Mouse (Mus musculus): ENCODE results near the gene Gm37240. TPM values are rescaled to one million over a fixed set of nuclear protein-coding genes. Genes with fewer than 3 reads are reported as not detected.

The Gm37240 gene
- polyA plus RNA-seq, 1 experiment from 2014 or later: 2.8 TPM

- H3K27ac ChIP-seq (replicated peaks): no peak overlapping the region
- no peaks in the 10 kb centered on the region for H3K9me3 ChIP-seq
- H3K27me3 ChIP-seq (replicated peaks; ENCODE audit: low read depth, poor library complexity, severe bottlenecking): peaks cover 29% of the 10 kb centered on the region
- WGBS: 88% methylated on average over 6 of the region's 6 CpGs
- H3K4me3 ChIP-seq: no peak overlapping the region
- no peaks in the 10 kb centered on the region for H3K36me3 ChIP-seq (replicated peaks)
- peaks cover 9% of the 10 kb centered on the region; the same call in 1 of the 2 replicates for H3K4me1 ChIP-seq
- no peak for DNase-seq (ENCODE audit: low spot score)
Measured at GRCm38 (mm10) chr3:84597996-84598734, 1289.2 kb downstream of the Gm37240 start.

- DNase-seq (ENCODE audit: low spot score): no peak
- Histone ChIP-seq H3K4me3 (peak overlapping the region; percentile 43), H3K9me3 (no peaks in the 10 kb centered on the region), H3K27ac (replicated peaks) (no peak overlapping the region), H3K4me1 (peaks cover 9% of the 10 kb centered on the region; the same call in 1 of the 2 replicates), H3K27me3 (replicated peaks; ENCODE audit: low read depth, poor library complexity, severe bottlenecking) (peaks cover 34% of the 10 kb centered on the region), H3K36me3 (replicated peaks) (no peaks in the 10 kb centered on the region)
- 53% methylated on average over 5 of the region's 5 CpGs for WGBS
Measured at GRCm38 (mm10) chr3:84595677-84596234, 1291.6 kb downstream of the Gm37240 start.

DNA sequence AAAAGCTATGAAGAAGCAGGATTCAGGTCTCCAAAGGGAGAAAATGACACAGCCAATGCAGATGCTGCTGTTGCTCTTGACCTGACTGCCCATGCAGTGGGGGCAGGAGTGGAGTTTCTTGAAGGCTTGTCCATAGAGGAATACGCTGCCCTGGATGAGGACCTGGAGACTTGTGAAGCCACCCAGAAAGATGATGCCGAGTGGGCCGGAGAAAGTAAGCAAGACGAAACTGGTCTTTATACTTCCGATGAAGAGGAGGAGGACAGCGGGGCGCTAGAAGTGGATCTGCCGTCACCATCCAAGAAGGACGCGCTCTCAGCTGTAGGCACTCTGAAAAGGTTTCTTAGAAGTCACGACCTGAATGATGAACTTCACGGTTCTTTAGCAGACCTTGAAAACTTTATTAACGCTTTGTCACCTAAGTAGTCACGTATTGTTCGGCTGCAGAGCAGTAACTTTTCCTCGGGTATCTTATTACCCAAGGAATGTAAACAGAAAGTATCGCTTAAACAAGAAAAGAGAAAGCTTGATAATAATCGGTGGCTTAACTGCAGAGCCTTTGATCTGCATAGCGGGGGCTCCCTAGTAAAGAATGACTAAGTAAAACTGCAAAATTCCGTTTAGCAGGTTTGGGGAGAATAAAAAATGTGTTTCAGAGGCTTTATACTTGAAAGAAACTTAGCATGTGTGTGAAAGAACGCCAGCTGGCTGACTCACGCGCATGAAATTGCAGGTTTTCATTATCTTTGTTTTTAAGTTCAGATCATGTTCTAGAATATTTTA is 1292.2 kb downstream of the Gm37240 start:
- DNase-seq (ENCODE audit: low spot score): peak; percentile 20
- no peaks in the 10 kb centered on the region for H3K9me3 ChIP-seq
- H3K36me3 ChIP-seq (replicated peaks): no peaks in the 10 kb centered on the region
- H3K4me1 ChIP-seq: peaks cover 9% of the 10 kb centered on the region; the same call in 1 of the 2 replicates
- no peak overlapping the region for H3K27ac ChIP-seq (replicated peaks)
- peaks cover 34% of the 10 kb centered on the region for H3K27me3 ChIP-seq (replicated peaks; ENCODE audit: low read depth, poor library complexity, severe bottlenecking)
- 20% methylated on average over 23 of the region's 23 CpGs for WGBS
- H3K4me3 ChIP-seq: peak overlapping the region; percentile 43

DNA sequence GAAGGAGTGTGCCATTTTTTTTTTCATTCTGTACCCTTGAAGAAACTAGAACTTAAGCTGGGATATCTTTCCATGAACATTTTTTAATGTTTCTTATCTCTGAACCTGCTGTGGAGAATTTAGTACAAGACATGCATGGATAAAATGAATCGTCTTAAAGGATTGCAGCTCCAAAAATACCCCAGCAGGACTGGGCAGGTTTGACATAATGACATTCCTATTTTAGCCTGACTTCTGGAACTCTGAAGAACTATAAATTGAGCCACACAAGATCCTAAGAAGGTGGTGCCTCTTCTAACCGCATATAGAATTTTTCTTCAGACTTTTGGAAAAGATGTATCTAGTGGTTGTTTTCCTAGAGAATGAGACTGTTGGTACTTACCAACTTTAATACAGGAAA is 1294.0 kb downstream of the Gm37240 start, which contains the start of gene Tigd4:
Gene Tigd4 (plus strand): TSS at position 301 of the 400 bp plus-strand sequence.
- 91% methylated on average over 2 of the region's 2 CpGs for WGBS
- Histone ChIP-seq H3K4me3 (no peak within 1 kb of the TSS), H3K27ac (replicated peaks) (no peak within 1 kb of the TSS), H3K36me3 (replicated peaks) (no peaks in the 10 kb centered on the region), H3K4me1 (peaks cover 9% of the 10 kb centered on the region; the same call in 1 of the 2 replicates), H3K27me3 (replicated peaks; ENCODE audit: low read depth, poor library complexity, severe bottlenecking) (peaks cover 34% of the 10 kb centered on the region), H3K9me3 (no peaks in the 10 kb centered on the region)
- no peak for DNase-seq (ENCODE audit: low spot score)

DNA sequence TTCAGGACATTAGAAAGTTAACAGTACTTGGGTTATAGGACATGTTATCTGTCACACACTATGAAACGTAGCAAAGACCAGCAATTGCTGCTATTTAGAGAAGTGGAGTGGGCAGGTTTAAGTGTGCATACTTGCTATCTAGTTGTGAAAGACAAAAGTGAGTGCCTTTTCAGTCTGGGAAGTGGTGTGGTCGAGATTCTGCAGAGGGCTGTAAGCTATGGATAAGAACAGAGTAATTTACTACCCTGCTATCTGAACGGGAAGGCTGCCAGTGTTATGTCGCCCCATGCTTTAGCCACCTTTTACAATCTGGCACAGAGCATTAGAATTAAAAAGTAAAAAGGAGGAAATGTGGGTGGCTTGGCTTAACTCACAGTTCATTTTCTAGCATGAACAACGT is 1300.6 kb downstream of the Gm37240 start:
- Histone ChIP-seq H3K27me3 (replicated peaks; ENCODE audit: low read depth, poor library complexity, severe bottlenecking) (0 out of 2 replicates have a peak, but pooled peaks cover 8% of the 10 kb centered on the region), H3K27ac (replicated peaks) (no peak overlapping the region), H3K36me3 (replicated peaks) (no peaks in the 10 kb centered on the region), H3K4me3 (no peak overlapping the region), H3K9me3 (no peaks in the 10 kb centered on the region), H3K4me1 (peaks cover 10% of the 10 kb centered on the region)
- WGBS: 66% methylated on average over 5 of the region's 5 CpGs
- no peak for DNase-seq (ENCODE audit: low spot score)

- Histone ChIP-seq H3K4me3 (peak overlapping the region; percentile 92), H3K9me3 (no peaks in the 10 kb centered on the region), H3K27ac (replicated peaks) (peak overlapping the region; percentile 91), H3K36me3 (replicated peaks) (no peaks in the 10 kb centered on the region), H3K4me1 (peaks cover 25% of the 10 kb centered on the region), H3K27me3 (replicated peaks; ENCODE audit: low read depth, poor library complexity, severe bottlenecking) (0 out of 2 replicates have a peak, but pooled peaks cover 8% of the 10 kb centered on the region)
- under 1% methylated on average over 27 of the region's 27 CpGs for WGBS
- no peak for DNase-seq (ENCODE audit: low spot score)
Measured at GRCm38 (mm10) chr3:84582913-84583276, 1304.4 kb downstream of the Gm37240 start.

DNA sequence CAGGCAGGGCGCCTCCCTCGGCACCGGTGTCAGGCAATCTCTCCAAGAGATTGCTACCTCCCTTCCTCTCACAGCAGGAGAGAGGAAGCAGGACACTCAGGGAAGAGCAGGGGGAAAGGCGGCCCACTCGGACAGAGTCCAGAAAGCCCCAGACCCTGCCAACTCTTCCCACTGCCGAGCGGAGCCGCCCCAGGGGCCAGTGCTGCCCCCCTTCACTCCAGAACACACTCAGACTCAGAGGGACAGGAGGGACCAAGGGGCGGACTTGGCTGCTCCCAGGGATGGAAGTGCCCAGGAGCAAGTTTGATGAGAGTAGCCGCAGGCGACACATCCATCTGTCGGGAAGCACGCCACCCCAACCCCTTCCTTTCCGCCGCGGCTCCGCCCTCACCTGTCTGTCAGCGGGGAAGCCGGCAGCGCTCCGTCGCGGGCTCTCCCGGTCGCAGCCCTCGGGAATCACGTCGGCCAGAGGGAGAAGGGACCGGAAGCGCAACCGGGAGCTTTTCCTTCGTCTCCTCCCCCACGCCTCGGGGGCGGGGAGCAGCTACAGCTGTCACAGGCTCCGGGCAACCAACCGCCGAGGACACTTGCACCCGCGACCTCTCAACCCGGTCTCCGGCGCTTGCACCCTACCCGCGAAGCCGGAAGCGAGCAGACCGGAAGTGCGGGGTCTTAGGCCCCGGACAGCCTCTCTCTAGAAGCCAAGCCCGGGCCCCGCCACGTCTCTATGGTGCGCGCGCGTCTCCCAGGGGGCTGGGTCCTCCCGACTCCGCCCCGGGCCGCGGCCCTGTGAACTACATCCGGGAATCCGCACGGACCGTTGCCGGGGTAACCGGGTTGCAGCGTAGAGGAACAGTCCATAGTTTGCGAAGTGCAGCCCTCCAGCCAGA is 1305.0 kb downstream of the Gm37240 start, which contains the start of gene Arfip1:
Gene Arfip1 (minus strand): TSS at position 603 of the 890 bp plus-strand sequence.
- 0 out of 2 replicates have a peak, but pooled peaks cover 8% of the 10 kb centered on the region for H3K27me3 ChIP-seq (replicated peaks; ENCODE audit: low read depth, poor library complexity, severe bottlenecking)

GRCm38 (mm10) chr3:84581696-84582022 is 1305.7 kb downstream of the Gm37240 start:
- Histone ChIP-seq H3K27me3 (replicated peaks; ENCODE audit: low read depth, poor library complexity, severe bottlenecking) (0 out of 2 replicates have a peak, but pooled peaks cover 8% of the 10 kb centered on the region), H3K4me1 (peaks cover 25% of the 10 kb centered on the region), H3K27ac (replicated peaks) (peak overlapping the region; percentile 91), H3K9me3 (no peaks in the 10 kb centered on the region), H3K36me3 (replicated peaks) (no peaks in the 10 kb centered on the region), H3K4me3 (peak overlapping the region; percentile 92)
- WGBS: under 1% methylated on average over 4 of the region's 4 CpGs
- DNase-seq (ENCODE audit: low spot score): no peak

More for the DNA sequence above, 1305.0 kb downstream of the Gm37240 start, which contains the start of gene Arfip1:
- Histone ChIP-seq H3K4me3 (peak within 1 kb of the TSS; percentile 92), H3K27ac (replicated peaks) (peak within 1 kb of the TSS; percentile 91), H3K4me1 (peaks cover 25% of the 10 kb centered on the region), H3K36me3 (replicated peaks) (no peaks in the 10 kb centered on the region), H3K9me3 (no peaks in the 10 kb centered on the region)
- under 1% methylated on average over 70 of the region's 70 CpGs for WGBS
- peak; percentile 99 for DNase-seq (ENCODE audit: low spot score)

- H3K9me3 ChIP-seq: no peaks in the 10 kb centered on the region
- H3K27ac ChIP-seq (replicated peaks): no peak overlapping the region
- DNase-seq (ENCODE audit: low spot score): no peak
- H3K36me3 ChIP-seq (replicated peaks): no peaks in the 10 kb centered on the region
- 0 out of 2 replicates have a peak, but pooled peaks cover 4% of the 10 kb centered on the region for H3K27me3 ChIP-seq (replicated peaks; ENCODE audit: low read depth, poor library complexity, severe bottlenecking)
- WGBS: 69% methylated on average over 4 of the region's 4 CpGs
- peak overlapping the region; percentile 92; the same call in 1 of the 2 replicates for H3K4me3 ChIP-seq
- peaks cover 25% of the 10 kb centered on the region for H3K4me1 ChIP-seq
Measured at GRCm38 (mm10) chr3:84580716-84581115, 1306.6 kb downstream of the Gm37240 start.

DNA sequence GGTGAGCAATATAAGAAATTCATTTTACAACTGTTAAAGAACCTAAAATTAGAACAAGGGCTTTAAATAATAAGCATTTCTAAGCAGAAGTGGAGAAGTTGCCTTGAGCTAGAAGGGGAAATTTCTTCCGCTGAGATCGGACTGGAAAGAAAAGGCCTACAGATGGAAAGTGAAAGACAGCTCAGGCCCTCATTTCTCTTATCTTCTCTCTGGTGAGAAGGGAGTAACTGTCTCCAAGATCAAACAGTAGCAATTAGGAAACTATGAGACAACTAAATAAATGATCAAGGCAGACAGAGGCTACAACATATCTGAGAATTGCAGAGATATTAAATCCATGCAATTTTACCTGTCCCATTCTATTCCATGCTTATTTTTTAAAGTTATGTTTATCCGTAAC is 1316.8 kb downstream of the Gm37240 start:
- no peak overlapping the region for H3K4me3 ChIP-seq
- 0 out of 2 replicates have a peak, but pooled peaks cover 3% of the 10 kb centered on the region for H3K4me1 ChIP-seq
- no peak for DNase-seq (ENCODE audit: low spot score)
- H3K27ac ChIP-seq (replicated peaks): no peak overlapping the region
- H3K36me3 ChIP-seq (replicated peaks): no peaks in the 10 kb centered on the region
- WGBS: 85% methylated on average over 3 of the region's 3 CpGs
- no peaks in the 10 kb centered on the region for H3K27me3 ChIP-seq (replicated peaks; ENCODE audit: low read depth, poor library complexity, severe bottlenecking)
- H3K9me3 ChIP-seq: no peaks in the 10 kb centered on the region

- Histone ChIP-seq H3K36me3 (replicated peaks) (no peaks in the 10 kb centered on the region), H3K9me3 (no peaks in the 10 kb centered on the region), H3K27ac (replicated peaks) (no peak overlapping the region), H3K27me3 (replicated peaks; ENCODE audit: low read depth, poor library complexity, severe bottlenecking) (no peaks in the 10 kb centered on the region), H3K4me1 (0 out of 2 replicates have a peak, but pooled peaks cover 3% of the 10 kb centered on the region), H3K4me3 (no peak overlapping the region)
- WGBS: 78% methylated on average over 6 of the region's 6 CpGs
- no peak for DNase-seq (ENCODE audit: low spot score)
Measured at GRCm38 (mm10) chr3:84569587-84569986, 1317.7 kb downstream of the Gm37240 start.
